Mouse (Mus musculus): ENCODE results near the gene Prss50.

GRCm38 (mm10) chr9:110896595-110896994 lies 38.8 kb downstream of the Prss50 start:
- TF ChIP-seq POLR2A (IDR thresholded peaks at IDR 0.05; ENCODE audit: borderline replicate concordance, insufficient read depth, low read length) (no peak), CTCF (IDR thresholded peaks at IDR 0.05; ENCODE audit: borderline replicate concordance, insufficient read depth, low read depth, low read length) (no peak)

Data from cerebellum, adult 2 months (tissue).